Mouse (Mus musculus): ENCODE data around the gene Sirt3.

Sirt3 gene

GRCm38 (mm10) chr7:140847755-140848580, 34.1 kb downstream of the Sirt3 start, which contains the start of gene Odf3:
Gene Odf3, plus strand, starts transcription at chr7:140847805.
- no peak for DNase-seq (ENCODE audit: low read depth)

- no peak for DNase-seq (ENCODE audit: low read depth)
Observed at GRCm38 (mm10) chr7:140846676-140847075, 35.4 kb downstream of the Sirt3 start.

- no peak for DNase-seq (ENCODE audit: low read depth)
Observed at GRCm38 (mm10) chr7:140845683-140846082, 36.4 kb downstream of the Sirt3 start.

- peak; percentile 94 for DNase-seq (ENCODE audit: low read depth)
Observed at GRCm38 (mm10) chr7:140844905-140845665, 37.0 kb downstream of the Sirt3 start, which contains the start of gene Scgb1c1. Gene Scgb1c1, plus strand, starts transcription at chr7:140845547.

GRCm38 (mm10) chr7:140843806-140844205, 38.3 kb downstream of the Sirt3 start:
- no peak for DNase-seq (ENCODE audit: low read depth)

- DNase-seq (ENCODE audit: low read depth), result no peak
Observed at GRCm38 (mm10) chr7:140840750-140841735, 41.1 kb downstream of the Sirt3 start.

- no peak for DNase-seq (ENCODE audit: low read depth)
Observed at GRCm38 (mm10) chr7:140839556-140839955, 42.6 kb downstream of the Sirt3 start.

- no peak for DNase-seq (ENCODE audit: low read depth)
Observed at GRCm38 (mm10) chr7:140836243-140837115, 45.6 kb downstream of the Sirt3 start.

- no peak for DNase-seq (ENCODE audit: low read depth)
Observed at GRCm38 (mm10) chr7:140835758-140836087, 46.4 kb downstream of the Sirt3 start.

GRCm38 (mm10) chr7:140834968-140835757, 46.9 kb downstream of the Sirt3 start, which contains the start of gene Urah:
Gene Urah, plus strand, starts transcription at chr7:140835018.
- DNase-seq (ENCODE audit: low read depth), result no peak

GRCm38 (mm10) chr7:140833341-140833740, 48.8 kb downstream of the Sirt3 start:
- no peak for DNase-seq (ENCODE audit: low read depth)

- no peak for DNase-seq (ENCODE audit: low read depth)
Observed at GRCm38 (mm10) chr7:140831447-140831846, 50.7 kb downstream of the Sirt3 start.

GRCm38 (mm10) chr7:140828171-140828881, 53.8 kb downstream of the Sirt3 start:
- peak; percentile 35 for DNase-seq (ENCODE audit: low read depth)

- DNase-seq (ENCODE audit: low read depth), result no peak
Observed at GRCm38 (mm10) chr7:140822731-140823130, 59.4 kb downstream of the Sirt3 start.

- DNase-seq (ENCODE audit: low read depth), result no peak
Observed at GRCm38 (mm10) chr7:140821653-140822329, 60.3 kb downstream of the Sirt3 start, which contains the start of gene Zfp941. Gene Zfp941, minus strand, starts transcription at chr7:140822178.

- no peak for DNase-seq (ENCODE audit: low read depth)
Observed at GRCm38 (mm10) chr7:140821305-140821652, 60.8 kb downstream of the Sirt3 start.

- no peak for DNase-seq (ENCODE audit: low read depth)
Observed at GRCm38 (mm10) chr7:140820173-140820572, 61.9 kb downstream of the Sirt3 start.

Measured in induced T-regulatory cell, adult 2 months (primary cell).